Mouse (Mus musculus) spleen, embryonic (tissue): Measurements from ENCODE around the gene Gdf9.

Experiments used
- CTCF ChIA-PET: fragments of 350-600 bp; sonication (Branson Sonifier 250); formaldehyde crosslinking; loops from one replicate; lab custom pipeline; 2022; lab: Charles Lee

Gene Gdf9

GRCm38 (mm10) chr11:53443861-53444260 lies 13.0 kb downstream of the Gdf9 start:
- CTCF ChIA-PET: no interaction called here

- CTCF ChIA-PET: interaction anchor here (0.5 kb wide), 1 partner anchor 91 kb away, joined by 3 read pairs; no protein-coding TSS in a partner anchor
These were observed 14.7 kb downstream of the Gdf9 start for GRCm38 (mm10) chr11:53445562-53445961.

- CTCF ChIA-PET: no interaction called here
These were observed 15.4 kb downstream of the Gdf9 start for GRCm38 (mm10) chr11:53446183-53446582.

GRCm38 (mm10) chr11:53447996-53448395 lies 17.2 kb downstream of the Gdf9 start:
- CTCF ChIA-PET: no interaction called here

GRCm38 (mm10) chr11:53448529-53448928 lies 17.7 kb downstream of the Gdf9 start:
- CTCF ChIA-PET: no interaction called here

GRCm38 (mm10) chr11:53450070-53450705 lies 19.4 kb downstream of the Gdf9 start:
- CTCF ChIA-PET: no interaction called here

- CTCF ChIA-PET: no interaction called here
These were observed 20.5 kb downstream of the Gdf9 start for GRCm38 (mm10) chr11:53451361-53451760.

- CTCF ChIA-PET: no interaction called here
These were observed 21.6 kb downstream of the Gdf9 start for GRCm38 (mm10) chr11:53452396-53452795.

- CTCF ChIA-PET: no interaction called here
These were observed 22.2 kb downstream of the Gdf9 start for GRCm38 (mm10) chr11:53453031-53453430.

- CTCF ChIA-PET: interaction anchor here (0.6 kb wide), 1 partner anchor 11 kb away, joined by 14 read pairs; no protein-coding TSS in a partner anchor
These were observed 25.9 kb downstream of the Gdf9 start, which contains the start of the genes Gm10447 and Shroom1 for GRCm38 (mm10) chr11:53456474-53457371. Gene Gm10447, minus strand, starts transcription at chr11:53457110. Gene Shroom1, plus strand, starts transcription at chr11:53457205.

- CTCF ChIA-PET: no interaction called here
These were observed 26.6 kb downstream of the Gdf9 start for GRCm38 (mm10) chr11:53457372-53457954.

GRCm38 (mm10) chr11:53458996-53459395 lies 28.2 kb downstream of the Gdf9 start:
- CTCF ChIA-PET: no interaction called here

GRCm38 (mm10) chr11:53460192-53460591 lies 29.4 kb downstream of the Gdf9 start:
- CTCF ChIA-PET: no interaction called here

- CTCF ChIA-PET: interaction anchor here (0.7 kb wide), 1 partner anchor 477 kb away, joined by 4 read pairs; no protein-coding TSS in a partner anchor
These were observed 30.9 kb downstream of the Gdf9 start for GRCm38 (mm10) chr11:53461727-53462126.

GRCm38 (mm10) chr11:53463551-53464424 lies 33.0 kb downstream of the Gdf9 start:
- CTCF ChIA-PET: no interaction called here

GRCm38 (mm10) chr11:53466231-53466971 lies 35.6 kb downstream of the Gdf9 start:
- CTCF ChIA-PET: no interaction called here

- CTCF ChIA-PET: interaction anchor here (0.7 kb wide), 1 partner anchor 1609 kb away, joined by 4 read pairs; no protein-coding TSS in a partner anchor
These were observed 38.6 kb downstream of the Gdf9 start for GRCm38 (mm10) chr11:53469294-53469967.

- CTCF ChIA-PET: interaction anchor here (0.6 to 0.7 kb wide), 3 partner anchors 76 to 1609 kb away, joined by 3 to 4 read pairs (median 3); no protein-coding TSS in a partner anchor
These were observed 39.3 kb downstream of the Gdf9 start, which contains the start of gene Gm9837 for GRCm38 (mm10) chr11:53469968-53470695. Gene Gm9837, minus strand, starts transcription at chr11:53470479.

GRCm38 (mm10) chr11:53472709-53473108 lies 41.9 kb downstream of the Gdf9 start:
- CTCF ChIA-PET: no interaction called here
